Mouse (Mus musculus): ENCODE data around the gene Pla2g12b. TPM values are rescaled to one million over a fixed set of nuclear protein-coding genes. Genes with fewer than 3 reads are reported as not detected.
A peak's percentile ranks its signal among the peaks of the same experiment; 100 is the strongest.

Gene Pla2g12b
- polyA plus RNA-seq, 1 experiment, result not detected

DNA sequence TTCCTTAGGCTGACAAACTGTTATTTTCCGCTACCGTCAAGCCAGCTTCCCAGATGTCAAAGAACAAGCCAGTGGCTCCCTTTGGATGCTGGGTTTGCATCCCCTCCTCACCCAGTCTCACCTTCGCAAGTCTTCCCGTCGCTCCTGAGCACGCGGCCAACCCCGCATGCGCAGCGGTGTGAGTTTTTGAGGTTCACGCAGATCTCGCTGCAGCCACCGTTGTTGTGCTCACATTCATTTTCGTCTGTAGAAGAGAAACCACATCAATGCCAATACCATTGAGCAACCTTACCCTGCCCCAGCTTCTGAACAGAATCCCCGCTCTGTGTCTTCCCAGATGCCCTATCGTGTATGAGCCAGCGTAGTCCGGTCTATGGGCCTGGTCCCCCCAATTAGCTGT, 32.3 kb downstream of the Pla2g12b start:
- Histone ChIP-seq H3K27ac (ENCODE audit: insufficient read depth, low read length) (no peak overlapping the region), H3K4me3 (ENCODE audit: insufficient read depth, low read length) (no peak overlapping the region), H3K4me1 (ENCODE audit: control insufficient read depth, insufficient read depth, low read length) (peaks cover 11% of the 10 kb centered on the region)
- TF ChIP-seq CTCF (IDR thresholded peaks at IDR 0.05; ENCODE audit: borderline replicate concordance, insufficient read depth, low read length) (no peak), POLR2A (IDR thresholded peaks at IDR 0.05; ENCODE audit: low read depth, low read length) (no peak)

DNA sequence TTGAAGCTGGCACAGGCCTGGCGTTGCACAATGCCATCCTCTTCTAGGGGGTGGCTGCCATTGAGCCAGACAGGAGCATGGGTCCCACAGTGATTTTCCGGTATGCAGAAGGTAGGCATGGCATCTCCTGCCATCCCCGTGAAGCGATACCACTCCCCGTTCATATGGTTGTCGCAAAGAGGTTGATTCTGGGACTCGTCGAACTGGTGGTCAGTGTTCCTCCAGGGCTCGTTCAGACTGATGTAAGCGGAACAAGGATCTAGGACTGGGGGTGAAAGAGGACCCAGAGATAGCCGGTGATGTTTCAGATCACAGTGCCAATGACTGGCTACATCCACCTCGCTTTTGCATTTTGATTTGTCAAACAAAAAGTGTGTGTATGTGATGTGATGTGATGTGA, 35.2 kb downstream of the Pla2g12b start:
- H3K4me3 ChIP-seq (ENCODE audit: insufficient read depth, low read length), result no peak overlapping the region
- TF ChIP-seq POLR2A (IDR thresholded peaks at IDR 0.05; ENCODE audit: low read depth, low read length) (no peak), CTCF (IDR thresholded peaks at IDR 0.05; ENCODE audit: borderline replicate concordance, insufficient read depth, low read length) (no peak)

DNA sequence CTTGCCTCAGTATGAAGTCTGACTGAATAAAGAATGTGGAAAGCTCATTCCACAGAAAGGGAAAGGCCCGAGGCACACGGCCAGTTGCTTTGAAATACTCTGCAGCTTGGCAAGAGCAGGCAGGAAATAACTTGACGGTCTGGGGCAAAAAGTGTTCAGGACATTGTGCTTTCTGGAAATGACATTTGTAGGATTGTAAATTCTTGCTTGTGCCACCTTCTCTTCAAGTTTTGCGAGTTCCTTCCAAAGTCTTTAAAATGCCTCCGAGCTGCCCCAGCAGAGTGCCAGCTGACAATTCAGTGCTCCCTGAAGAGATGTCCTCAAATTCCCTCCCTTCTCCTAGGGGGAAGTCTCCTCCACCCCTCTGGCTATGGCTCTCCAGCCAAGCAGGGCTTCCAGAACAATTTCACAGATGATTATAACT, 36.1 kb downstream of the Pla2g12b start:
- Histone ChIP-seq H3K4me3 (ENCODE audit: insufficient read depth, low read length) (no peak overlapping the region), H3K27ac (ENCODE audit: insufficient read depth, low read length) (peak overlapping the region; percentile 18; the same call in 1 of the 2 replicates)
- TF ChIP-seq CTCF (IDR thresholded peaks at IDR 0.05; ENCODE audit: borderline replicate concordance, insufficient read depth, low read length), result no peak
- TF ChIP-seq POLR2A (IDR thresholded peaks at IDR 0.05; ENCODE audit: low read depth, low read length), result no peak

More for the DNA sequence above, 35.2 kb downstream of the Pla2g12b start:
- H3K4me1 ChIP-seq (ENCODE audit: control insufficient read depth, insufficient read depth, low read length), result peaks cover 7% of the 10 kb centered on the region
- no peak overlapping the region for H3K27ac ChIP-seq (ENCODE audit: insufficient read depth, low read length)

DNA sequence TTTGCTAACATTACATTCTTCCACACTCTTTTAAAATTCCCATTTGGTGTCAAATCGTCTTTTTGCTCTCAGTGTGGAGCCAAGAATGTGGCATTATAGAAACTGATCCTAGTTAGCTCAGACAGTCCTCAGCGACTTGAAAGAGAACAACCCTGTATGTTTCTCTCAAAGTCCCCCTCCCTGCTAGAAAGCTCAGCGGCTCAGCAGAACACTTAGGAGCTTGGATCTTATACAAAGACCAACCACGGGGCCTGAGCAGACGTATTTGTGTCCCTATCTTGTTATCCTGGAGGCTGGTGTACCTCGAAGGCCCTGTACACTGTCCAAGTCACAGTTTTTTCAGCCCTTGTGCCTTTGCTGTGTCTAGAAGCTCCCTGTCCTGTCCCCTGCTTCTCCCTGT, 36.7 kb downstream of the Pla2g12b start:
- H3K4me1 ChIP-seq (ENCODE audit: control insufficient read depth, insufficient read depth, low read length), result peaks cover 7% of the 10 kb centered on the region
- H3K4me3 ChIP-seq (ENCODE audit: insufficient read depth, low read length), result no peak overlapping the region
- H3K27ac ChIP-seq (ENCODE audit: insufficient read depth, low read length), result no peak overlapping the region
- TF ChIP-seq CTCF (IDR thresholded peaks at IDR 0.05; ENCODE audit: borderline replicate concordance, insufficient read depth, low read length), result no peak
- TF ChIP-seq POLR2A (IDR thresholded peaks at IDR 0.05; ENCODE audit: low read depth, low read length), result no peak

More for the DNA sequence above, 36.1 kb downstream of the Pla2g12b start:
- H3K4me1 ChIP-seq (ENCODE audit: control insufficient read depth, insufficient read depth, low read length), result peaks cover 7% of the 10 kb centered on the region

DNA sequence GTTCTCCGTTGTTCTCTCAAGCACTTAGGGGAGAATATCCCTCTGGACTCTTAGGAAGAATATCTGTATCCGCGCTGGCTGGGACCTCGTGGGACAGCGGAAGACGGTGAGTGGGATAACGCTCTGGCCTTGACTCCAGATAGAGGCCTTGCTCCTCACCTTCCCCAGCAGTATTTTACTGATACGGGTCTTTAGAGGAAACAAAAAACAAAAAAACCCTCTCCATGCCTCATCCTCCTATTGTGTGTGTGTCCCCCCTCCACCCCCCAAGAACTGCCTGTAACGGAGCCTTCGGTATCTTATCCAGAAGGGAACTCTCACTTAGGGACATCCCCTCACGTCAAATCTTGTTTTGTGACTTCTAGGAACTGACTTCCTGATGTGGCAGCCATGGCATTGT, 38.3 kb downstream of the Pla2g12b start, which contains the start of gene Oit3:
TSS of gene Oit3 (minus strand) at position 44 of the 400 bp plus-strand sequence.
- no peak within 1 kb of the TSS for H3K27ac ChIP-seq (ENCODE audit: insufficient read depth, low read length)
- no peak within 1 kb of the TSS for H3K4me3 ChIP-seq (ENCODE audit: insufficient read depth, low read length)
- TF ChIP-seq POLR2A (IDR thresholded peaks at IDR 0.05; ENCODE audit: low read depth, low read length) (no peak), CTCF (IDR thresholded peaks at IDR 0.05; ENCODE audit: borderline replicate concordance, insufficient read depth, low read length) (no peak)

DNA sequence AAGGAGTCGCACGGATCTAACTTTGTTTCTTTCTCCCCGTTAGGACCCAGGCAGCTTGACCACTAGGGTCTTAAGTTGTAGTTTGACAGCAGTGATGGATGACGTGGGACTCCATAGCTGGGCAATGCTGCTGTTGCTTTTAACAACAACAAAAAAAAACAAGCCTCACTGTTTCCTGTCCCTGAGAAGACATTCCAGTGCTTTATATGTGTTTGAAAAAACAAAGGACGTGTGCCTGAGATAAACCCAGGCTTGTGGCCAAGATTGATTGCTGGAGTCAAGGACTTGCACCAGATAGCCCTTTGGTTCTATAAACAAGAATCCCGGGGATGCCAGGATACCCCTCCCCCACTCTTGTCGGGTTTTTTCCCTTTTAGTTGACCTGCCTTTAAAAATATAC, 39.8 kb downstream of the Pla2g12b start:
- no peak overlapping the region for H3K27ac ChIP-seq (ENCODE audit: insufficient read depth, low read length)
- no peak overlapping the region for H3K4me3 ChIP-seq (ENCODE audit: insufficient read depth, low read length)
- H3K4me1 ChIP-seq (ENCODE audit: control insufficient read depth, insufficient read depth, low read length), result peaks cover 7% of the 10 kb centered on the region
- no peak for TF ChIP-seq POLR2A (IDR thresholded peaks at IDR 0.05; ENCODE audit: low read depth, low read length)

More for the DNA sequence above, 38.3 kb downstream of the Pla2g12b start, which contains the start of gene Oit3:
- peaks cover 7% of the 10 kb centered on the region for H3K4me1 ChIP-seq (ENCODE audit: control insufficient read depth, insufficient read depth, low read length)

DNA sequence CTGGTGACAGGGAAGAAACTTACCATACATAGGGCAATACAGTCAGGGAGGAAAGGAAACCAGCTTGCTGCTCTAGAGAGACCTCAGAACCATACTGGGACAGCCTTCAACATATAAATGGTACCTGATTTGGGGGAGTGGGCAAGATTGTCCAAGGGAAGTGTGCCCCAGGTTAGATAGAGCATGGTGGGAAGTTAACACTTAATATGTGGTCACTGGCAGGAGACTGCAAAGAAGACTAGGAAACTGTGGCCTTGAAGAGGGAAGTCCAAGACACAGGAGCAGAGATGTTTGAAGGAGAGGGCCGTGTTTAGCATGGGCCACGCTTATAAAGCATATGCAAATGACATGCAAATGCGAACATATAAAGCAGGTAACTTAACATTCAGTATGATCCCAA, 40.6 kb downstream of the Pla2g12b start:
- Histone ChIP-seq H3K4me3 (ENCODE audit: insufficient read depth, low read length) (no peak overlapping the region), H3K4me1 (ENCODE audit: control insufficient read depth, insufficient read depth, low read length) (peaks cover 5% of the 10 kb centered on the region), H3K27ac (ENCODE audit: insufficient read depth, low read length) (no peak overlapping the region)
- TF ChIP-seq CTCF (IDR thresholded peaks at IDR 0.05; ENCODE audit: borderline replicate concordance, insufficient read depth, low read length) (no peak), POLR2A (IDR thresholded peaks at IDR 0.05; ENCODE audit: low read depth, low read length) (no peak)

DNA sequence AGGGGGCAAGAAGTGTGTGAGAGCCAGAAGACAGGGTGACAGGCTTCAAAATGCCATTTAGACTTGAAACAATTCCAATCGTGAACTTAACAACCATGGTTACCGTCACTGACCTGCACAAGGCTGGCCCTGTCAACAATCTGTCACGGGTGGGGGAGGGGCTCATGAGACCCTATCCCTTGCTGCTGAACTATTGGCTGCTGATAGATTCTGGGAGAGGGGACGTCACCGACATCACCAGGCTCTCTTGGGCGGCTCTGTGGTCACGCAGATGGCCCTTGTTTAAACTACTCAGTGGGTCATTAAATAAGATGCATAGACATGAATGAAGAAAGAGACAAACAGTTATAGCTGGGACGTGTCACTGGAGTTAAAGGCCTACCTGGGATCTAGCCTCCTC, 41.2 kb downstream of the Pla2g12b start:
- Histone ChIP-seq H3K4me1 (ENCODE audit: control insufficient read depth, insufficient read depth, low read length) (peaks cover 4% of the 10 kb centered on the region), H3K4me3 (ENCODE audit: insufficient read depth, low read length) (no peak overlapping the region), H3K27ac (ENCODE audit: insufficient read depth, low read length) (no peak overlapping the region)
- TF ChIP-seq CTCF (IDR thresholded peaks at IDR 0.05; ENCODE audit: borderline replicate concordance, insufficient read depth, low read length), result no peak

DNA sequence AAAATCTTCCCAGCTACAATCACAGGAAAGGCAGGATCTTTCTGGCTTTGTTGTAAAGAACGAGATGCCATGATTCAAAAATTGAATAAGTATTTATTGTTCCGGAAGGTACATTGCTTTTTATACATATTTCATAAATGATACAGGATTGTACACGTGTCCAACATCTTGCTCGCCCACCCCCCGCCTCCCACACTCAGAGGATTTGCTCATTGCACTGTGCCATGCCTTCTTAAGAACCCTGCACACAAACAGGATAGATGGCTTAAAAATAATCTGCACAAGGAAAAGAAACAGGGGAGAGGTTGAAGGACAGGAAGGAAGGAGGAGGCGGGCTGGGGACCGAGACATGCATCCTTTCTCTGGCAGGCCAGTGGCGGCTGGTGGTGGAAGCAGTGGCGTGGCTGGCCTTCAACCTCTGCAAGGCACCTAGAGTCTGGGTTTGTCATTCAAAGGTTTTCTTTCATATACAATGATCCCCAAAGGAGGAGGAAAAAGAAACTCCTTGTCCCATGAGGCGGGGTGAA, 43.5 kb downstream of the Pla2g12b start:
- peaks cover 4% of the 10 kb centered on the region for H3K4me1 ChIP-seq (ENCODE audit: control insufficient read depth, insufficient read depth, low read length)
- H3K4me3 ChIP-seq (ENCODE audit: insufficient read depth, low read length), result no peak overlapping the region
- TF ChIP-seq POLR2A (IDR thresholded peaks at IDR 0.05; ENCODE audit: low read depth, low read length), result no peak
- TF ChIP-seq CTCF (IDR thresholded peaks at IDR 0.05; ENCODE audit: borderline replicate concordance, insufficient read depth, low read length), result no peak
- H3K27ac ChIP-seq (ENCODE audit: insufficient read depth, low read length), result no peak overlapping the region

DNA sequence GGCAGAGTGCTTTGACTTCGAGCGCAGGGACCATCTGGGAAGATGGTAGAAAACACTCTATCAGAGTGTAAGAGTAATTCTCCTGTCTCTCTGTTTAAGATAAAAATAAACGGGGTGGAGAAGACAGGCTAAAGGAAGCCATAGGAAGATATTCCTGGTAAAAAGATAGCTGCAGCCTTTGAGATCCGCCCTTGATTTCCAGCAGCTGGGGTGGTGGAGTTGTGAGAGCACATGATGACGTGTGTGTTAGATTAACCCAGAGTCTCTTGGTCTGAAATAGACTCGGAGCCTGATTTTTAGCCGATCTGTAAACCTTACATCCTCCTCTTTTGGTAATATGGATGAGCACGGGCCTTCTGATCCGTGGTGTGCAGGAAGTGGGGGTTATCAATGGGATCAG, 44.1 kb downstream of the Pla2g12b start:
- H3K4me3 ChIP-seq (ENCODE audit: insufficient read depth, low read length), result no peak overlapping the region
- no peak overlapping the region for H3K27ac ChIP-seq (ENCODE audit: insufficient read depth, low read length)
- TF ChIP-seq CTCF (IDR thresholded peaks at IDR 0.05; ENCODE audit: borderline replicate concordance, insufficient read depth, low read length) (no peak), POLR2A (IDR thresholded peaks at IDR 0.05; ENCODE audit: low read depth, low read length) (no peak)
- H3K4me1 ChIP-seq (ENCODE audit: control insufficient read depth, insufficient read depth, low read length), result peaks cover 4% of the 10 kb centered on the region

DNA sequence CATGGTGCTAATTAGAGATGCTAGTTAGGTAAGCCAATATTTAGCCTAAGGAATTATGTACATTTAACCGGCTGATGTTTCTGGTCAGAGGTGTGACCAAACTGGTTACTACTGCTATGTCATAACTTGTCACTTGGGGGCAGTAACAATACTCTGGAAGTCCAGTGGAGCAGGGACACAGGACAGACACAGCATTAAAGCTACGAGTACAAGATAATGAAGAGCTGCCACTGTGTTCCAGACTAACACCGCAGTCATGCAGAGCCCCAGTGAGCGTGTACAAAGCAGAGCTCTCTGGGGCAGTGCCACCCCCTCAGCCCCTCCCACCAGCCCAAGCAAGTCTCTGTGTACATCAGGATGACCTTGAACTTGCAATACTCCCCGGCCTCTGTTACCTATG, 48.4 kb downstream of the Pla2g12b start:
- no peaks in the 10 kb centered on the region for H3K4me1 ChIP-seq (ENCODE audit: control insufficient read depth, insufficient read depth, low read length)
- H3K27ac ChIP-seq (ENCODE audit: insufficient read depth, low read length), result no peak overlapping the region
- TF ChIP-seq POLR2A (IDR thresholded peaks at IDR 0.05; ENCODE audit: low read depth, low read length) (no peak), CTCF (IDR thresholded peaks at IDR 0.05; ENCODE audit: borderline replicate concordance, insufficient read depth, low read length) (no peak)

More for the DNA sequence above, 48.4 kb downstream of the Pla2g12b start:
- no peak overlapping the region for H3K4me3 ChIP-seq (ENCODE audit: insufficient read depth, low read length)

Measured in embryonic fibroblast, embryonic 13.5 days (primary cell).